Mouse (Mus musculus) thymus, postnatal 10 days (tissue): ENCODE measurements around the gene Vmn2r59.
"Not testable (repeated sequence)": the region's sequence is repeated elsewhere in the genome, so short reads cannot be mapped to it uniquely, and the experiment has no call there.

Experiments used
- DNase-seq, 2 experiments: peaks; one replicate each; pipeline ENCODE4 v3.0.0; 2021; ENCODE audit warnings: low spot score in 2 of 2

The Vmn2r59 gene

DNA sequence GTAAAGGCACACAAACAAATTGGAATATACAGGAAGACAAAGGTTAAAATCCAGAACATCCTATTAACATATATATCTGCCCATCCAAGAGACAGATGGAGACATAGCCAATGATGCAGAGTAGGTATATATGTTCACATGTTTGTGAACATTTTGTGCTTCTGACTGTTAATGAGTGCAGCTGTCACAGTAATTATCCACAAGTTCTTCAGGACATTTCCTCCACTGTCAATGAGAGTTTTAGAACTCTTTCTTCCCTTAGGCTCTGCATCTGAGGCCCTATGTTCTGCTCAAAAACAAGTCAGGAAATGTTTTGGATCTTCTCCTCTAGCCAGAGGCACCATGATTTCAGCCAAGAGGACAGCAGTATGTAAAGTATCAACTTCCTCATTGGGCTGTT lies at the start of gene Vmn2r59:
Gene Vmn2r59 (minus strand): TSS at position 101 of the 400 bp plus-strand sequence.
- no peak for DNase-seq

DNA sequence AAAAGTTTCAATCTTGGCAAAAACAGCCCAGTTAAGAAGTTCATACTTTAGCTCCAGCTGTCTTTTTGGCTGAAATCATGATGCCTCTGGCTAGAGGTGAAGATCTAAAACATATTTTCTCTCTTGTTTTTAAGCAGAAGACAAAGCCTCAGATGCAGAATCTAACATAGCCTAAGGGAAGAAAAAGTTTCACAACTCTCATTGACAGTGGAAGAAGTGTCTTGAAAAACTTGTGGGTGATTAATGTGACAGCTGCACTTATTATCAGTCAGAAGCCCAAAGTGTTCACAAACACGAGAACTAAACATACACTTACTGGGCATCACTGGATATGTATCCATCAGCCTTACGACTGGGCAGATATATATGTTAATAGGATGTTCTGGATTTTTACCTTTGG lies 48.6 kb upstream of the Vmn2r59 start, which contains the start of gene Vmn2r60:
Gene Vmn2r60 (plus strand): TSS at position 301 of the 400 bp plus-strand sequence.
- DNase-seq, result no peak

DNA sequence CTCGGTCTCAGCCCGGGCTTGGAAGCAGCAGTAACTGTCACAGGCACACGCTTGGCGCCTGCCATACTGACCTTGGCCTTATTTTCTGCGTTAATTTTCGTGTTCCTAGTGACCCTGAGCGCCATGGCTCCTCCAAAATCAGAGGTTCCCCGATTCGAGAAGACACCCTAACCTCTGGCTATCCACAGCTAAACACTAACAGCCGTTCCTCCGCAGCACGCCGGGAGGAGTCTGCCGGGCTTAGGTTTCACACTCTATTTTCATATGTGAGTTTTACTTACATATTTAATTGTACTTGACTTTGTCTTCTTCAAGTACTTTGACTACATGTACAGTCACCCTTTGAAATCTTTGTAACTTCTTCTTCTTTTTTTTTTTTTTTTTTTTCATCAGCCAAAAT lies 48.2 kb upstream of the Vmn2r59 start:
- not testable (repeated sequence) for DNase-seq
